Mouse (Mus musculus) heart, postnatal 0 days (tissue): ENCODE measurements at regions not wholly inside any gene's neighbourhood (a gene's known extent, or its start where the extent isn't known, plus 50 kb on each side); places are given as distances from the start of the nearest gene placed in this dataset.

Experiments used
- CTCF ChIP-seq: IDR thresholded peaks from 2 replicates; pipeline ENCODE4 v1.5.1; 2016; ENCODE audit warnings: antibody characterized with exemption, control low read depth, low read depth
- EP300 ChIP-seq: IDR thresholded peaks from 2 replicates; pipeline ENCODE4 v1.6.1; 2016; ENCODE audit warnings: antibody characterized with exemption, low read depth

- no peak for TF ChIP-seq EP300
- TF ChIP-seq CTCF, result no peak
Measured at GRCm38 (mm10) chr8:34478891-34479290, 367.4 kb upstream of the Gm10131 start.
